Mouse (Mus musculus) hindbrain, embryonic 16.5 days (tissue): ENCODE data around the gene Islr2. TPM values are rescaled to one million over a fixed set of nuclear protein-coding genes. Genes with fewer than 3 reads are reported as not detected.
"Not testable (repeated sequence)": the region's sequence is repeated elsewhere in the genome, so short reads cannot be mapped to it uniquely, and the experiment has no call there.

Source experiments
- ATAC-seq: fragments of 200-750 bp; cut with Nextera tagmentation; 2 replicates; pipeline ENCODE4 v1.8.0; 2017; ENCODE audit warnings: moderate TSS enrichment, moderate library complexity
- H3K27ac ChIP-seq: fragments of 300-500 bp; sonication (generic); 2 replicates; pipeline ENCODE4 v1.5.1; 2014; ENCODE audit warnings: low read depth, mild to moderate bottlenecking, control low read depth, low read length, moderate library complexity
- H3K27me3 ChIP-seq: fragments of 300-500 bp; sonication (generic); replicated peaks from 2 replicates; pipeline ENCODE4 v1.6.1; 2014; ENCODE audit warnings: low read length; ENCODE audit not compliant: control insufficient read depth, insufficient read depth
- H3K36me3 ChIP-seq: fragments of 300-500 bp; sonication (generic); 2 replicates; pipeline ENCODE4 v1.6.1; 2014; ENCODE audit warnings: mild to moderate bottlenecking, low read length, moderate library complexity, mixed read lengths; ENCODE audit not compliant: control insufficient read depth, insufficient read depth
- H3K4me1 ChIP-seq: fragments of 300-500 bp; sonication (generic); 2 replicates; pipeline ENCODE4 v1.6.1; 2014; ENCODE audit warnings: low read depth, low read length; ENCODE audit not compliant: control insufficient read depth, insufficient read depth
- H3K4me2 ChIP-seq: fragments of 300-500 bp; sonication (generic); 2 replicates; pipeline ENCODE4 v1.6.1; 2014; ENCODE audit warnings: mild to moderate bottlenecking, low read length, control low read depth, moderate library complexity
- H3K4me3 ChIP-seq: fragments of 300-500 bp; sonication (generic); 2 replicates; pipeline ENCODE4 v1.5.1; 2014; ENCODE audit warnings: mild to moderate bottlenecking, low read length, control low read depth, moderate library complexity
- H3K9ac ChIP-seq: fragments of 300-500 bp; sonication (generic); 2 replicates; pipeline ENCODE4 v1.6.1; 2014; ENCODE audit warnings: low read depth, mild to moderate bottlenecking, control low read depth, low read length, moderate library complexity
- H3K9me3 ChIP-seq: fragments of 300-500 bp; sonication (generic); 2 replicates; pipeline ENCODE4 v1.6.1; 2014; ENCODE audit warnings: mild to moderate bottlenecking, low read length, moderate library complexity; ENCODE audit not compliant: control insufficient read depth
- WGBS: fragments of 180-500 bp; shearing (Covaris S2); extraction: QIAGEN DNeasy Blood & Tissue Kit; methylation state at CpG from one replicate; pipeline ENCODE4 v1.1.7; 2014; 5-methylcytosine and 5-hydroxymethylcytosine counted together
- polyA plus RNA-seq: library from polyadenylated mRNA; unstranded; fragments of >200 nt; fragmentation: Nextera tagmentation; extraction: Ambion mirVana; gene quantifications from 2 replicates; pipeline ENCODE4 v1.2.1, GENCODE M21; 2015

Gene Islr2
- polyA plus RNA-seq: 13.8 and 21.5 TPM in 2 replicates

DNA sequence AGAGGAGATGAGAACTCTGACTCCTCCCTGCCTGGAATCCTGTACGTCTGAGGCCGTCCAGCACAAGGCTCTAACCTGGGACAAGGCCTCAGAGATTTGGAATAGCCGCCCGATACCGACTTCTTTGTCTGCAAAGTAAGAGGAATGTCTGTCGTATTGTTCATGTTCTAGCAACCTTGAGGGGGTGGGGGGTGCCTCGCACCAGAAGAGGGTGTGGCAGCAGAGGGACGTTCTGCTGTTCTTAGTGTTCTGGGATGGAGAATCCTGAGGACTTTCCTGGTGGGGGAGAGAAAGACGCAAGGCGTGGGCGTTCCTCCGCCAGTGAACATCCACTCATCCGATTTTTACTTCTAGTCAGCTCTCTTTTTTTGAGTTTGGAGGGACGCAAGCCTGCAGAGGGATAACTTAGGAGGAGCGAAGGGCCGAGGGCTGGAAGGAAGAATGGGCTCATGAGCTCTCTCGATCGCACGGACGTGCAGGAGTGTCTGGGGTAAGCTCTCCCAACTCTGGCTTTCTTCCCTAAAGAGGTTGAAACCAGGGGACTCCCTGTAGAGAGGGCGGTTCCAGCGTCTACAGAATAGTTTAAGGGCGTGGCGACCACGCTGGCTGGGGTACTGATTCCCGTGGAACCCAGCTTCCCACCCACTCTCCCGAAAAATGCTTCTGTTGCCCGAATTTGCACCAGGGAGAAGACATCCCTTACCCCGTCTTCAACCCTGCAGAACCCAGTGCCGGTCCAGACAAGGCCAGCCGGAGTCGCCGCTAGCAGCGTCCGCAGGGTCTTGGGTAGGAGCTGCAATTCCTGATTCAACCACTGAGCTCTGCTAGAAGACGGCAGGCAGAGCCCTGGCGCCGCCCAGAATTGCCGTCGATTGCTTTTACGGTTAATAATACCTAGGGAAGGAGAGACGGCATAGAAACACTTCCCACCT is at the start of gene Islr2, which contains the start of gene Islr:
Islr2 (minus strand) TSS at position 804 of the 932 bp plus-strand sequence.
Islr (minus strand) TSS at position 791 of the 932 bp plus-strand sequence.
- H3K9ac ChIP-seq: peak within 1 kb of the TSS; percentile 55
- 2% methylated on average over 42 of the region's 42 CpGs for WGBS
- peak within 1 kb of the TSS; percentile 75 for H3K27ac ChIP-seq
- peaks cover 23% of the 10 kb centered on the region for H3K4me1 ChIP-seq
- no peaks in the 10 kb centered on the region for H3K9me3 ChIP-seq
- peak within 1 kb of the TSS; percentile 72 for H3K4me2 ChIP-seq
- peaks cover 38% of the 10 kb centered on the region for H3K27me3 ChIP-seq
- H3K4me3 ChIP-seq: peak within 1 kb of the TSS; percentile 32
- peak; percentile 53 for ATAC-seq
- H3K36me3 ChIP-seq: no peaks in the 10 kb centered on the region

DNA sequence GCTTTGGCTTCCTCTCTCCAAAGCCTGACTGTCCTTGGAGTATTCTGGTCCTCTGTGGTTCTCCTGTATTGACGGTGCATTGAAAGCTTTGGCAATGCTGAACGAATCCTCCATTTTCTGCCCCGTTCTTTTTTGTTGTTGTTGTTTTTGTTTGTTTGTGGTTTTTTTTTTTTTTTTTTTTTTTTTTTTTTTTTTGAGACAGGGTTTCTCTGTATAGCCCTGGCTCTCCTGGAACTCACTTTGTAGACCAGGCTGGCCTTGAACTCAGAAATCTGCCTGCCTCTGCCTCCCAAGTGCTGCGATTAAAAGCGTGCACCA is 49.6 kb upstream of the Islr2 start:
- H3K4me1 ChIP-seq, ATAC-seq, H3K27me3 ChIP-seq, H3K9me3 ChIP-seq: not testable (repeated sequence)
- WGBS: 72% methylated on average over 5 of the region's 5 CpGs
- peak overlapping the region; percentile 89 for H3K4me3 ChIP-seq
- H3K4me2 ChIP-seq: peak overlapping the region; percentile 65
- peak overlapping the region; percentile 87 for H3K9ac ChIP-seq
- H3K36me3 ChIP-seq: peaks cover 17% of the 10 kb centered on the region
- H3K27ac ChIP-seq: peak overlapping the region; percentile 78

DNA sequence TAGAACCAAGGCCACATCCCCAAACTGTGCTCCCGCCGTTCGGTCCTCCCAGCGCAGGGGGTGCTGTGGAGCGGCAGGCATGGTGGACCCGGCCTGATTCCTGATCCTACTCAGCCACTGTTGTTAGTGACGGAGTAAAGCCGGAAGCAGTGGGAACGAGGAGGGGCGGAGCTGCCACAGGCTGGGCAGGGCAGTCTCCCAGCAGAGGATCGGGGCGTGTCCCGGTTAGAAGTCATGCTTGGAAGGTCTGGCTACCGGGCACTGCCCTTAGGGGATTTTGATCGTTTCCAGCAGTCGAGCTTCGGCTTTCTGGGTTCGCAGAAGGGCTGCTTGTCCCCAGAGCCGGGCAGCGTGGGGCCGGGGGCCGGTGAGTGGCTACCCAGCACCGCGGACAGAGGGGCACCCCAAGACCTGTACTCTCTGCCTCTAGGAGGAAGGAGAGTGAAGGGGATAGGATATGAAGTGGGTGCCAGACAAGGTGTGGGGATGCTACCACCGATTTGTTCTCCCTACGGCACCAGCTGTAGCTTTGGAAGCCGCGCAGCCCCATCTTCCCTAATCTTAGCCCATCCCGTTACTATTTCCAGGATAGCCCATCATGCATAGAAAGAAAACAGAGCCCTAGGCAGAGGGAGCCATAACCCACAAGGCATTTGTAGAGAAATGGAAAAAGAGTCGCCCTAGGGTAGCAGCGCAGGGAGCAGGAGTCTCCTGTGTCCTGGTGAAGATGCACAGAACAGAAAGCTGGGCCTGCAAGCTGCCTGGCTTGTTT is 49.1 kb upstream of the Islr2 start, which contains the start of gene Stoml1:
Stoml1 (plus strand) TSS at position 132 of the 772 bp plus-strand sequence.
- ATAC-seq: peak; percentile 97
- Histone ChIP-seq H3K4me1 (peaks cover 8% of the 10 kb centered on the region), H3K9me3 (no peaks in the 10 kb centered on the region), H3K27ac (peak within 1 kb of the TSS; percentile 78), H3K4me2 (peak within 1 kb of the TSS; percentile 65), H3K36me3 (peaks cover 12% of the 10 kb centered on the region), H3K4me3 (peak within 1 kb of the TSS; percentile 89), H3K9ac (peak within 1 kb of the TSS; percentile 87), H3K27me3 (no peaks in the 10 kb centered on the region)
- under 1% methylated on average over 31 of the region's 31 CpGs for WGBS

DNA sequence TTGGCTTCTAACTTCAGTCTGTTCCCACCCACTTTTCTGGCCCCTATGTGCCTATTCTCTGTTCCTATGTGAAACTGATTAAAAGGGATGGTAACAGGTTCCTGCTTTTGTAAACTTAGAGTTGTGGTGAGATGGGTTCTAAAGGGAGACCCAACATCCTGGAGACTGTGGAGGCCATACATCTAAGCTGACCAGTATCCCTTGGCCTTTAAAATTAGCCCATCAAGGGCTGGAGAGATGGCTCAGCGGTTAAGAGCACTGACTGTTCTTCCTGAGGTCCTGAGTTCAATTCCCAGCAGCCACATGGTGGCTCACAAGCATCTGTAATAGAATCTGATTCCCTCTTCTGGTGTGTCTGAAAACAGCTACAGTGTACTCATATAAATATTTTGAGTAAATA is 46.6 kb upstream of the Islr2 start:
- not testable (repeated sequence) for H3K36me3 ChIP-seq, H3K9ac ChIP-seq, H3K9me3 ChIP-seq, ATAC-seq, H3K4me2 ChIP-seq, H3K27ac ChIP-seq, H3K4me3 ChIP-seq, H3K27me3 ChIP-seq
- WGBS: 87% methylated on average over 1 of the region's 1 CpGs
- peaks cover 16% of the 10 kb centered on the region for H3K4me1 ChIP-seq

DNA sequence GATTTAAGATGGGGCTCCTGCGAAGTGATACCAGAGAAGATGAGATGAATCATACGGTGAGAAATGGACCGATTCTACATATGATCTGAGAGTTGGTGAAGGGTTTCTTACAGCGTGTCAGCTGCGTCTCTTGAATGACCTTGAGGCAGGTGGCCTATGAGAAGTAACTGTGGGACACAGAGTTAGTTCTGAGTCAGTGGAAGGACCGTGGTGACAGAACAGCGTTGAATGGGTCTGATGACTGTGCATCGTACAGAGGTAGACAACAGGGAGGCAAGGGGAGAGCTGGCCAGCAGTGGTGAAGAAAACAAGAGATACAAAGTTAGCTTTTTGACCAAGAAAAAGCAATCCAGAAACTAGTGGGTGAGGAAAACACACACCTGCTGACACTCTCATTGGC is 46.2 kb upstream of the Islr2 start:
- Histone ChIP-seq H3K9ac (no peak overlapping the region), H3K4me1 (peaks cover 16% of the 10 kb centered on the region), H3K27me3 (no peaks in the 10 kb centered on the region), H3K27ac (no peak overlapping the region), H3K36me3 (no peaks in the 10 kb centered on the region), H3K4me2 (peak overlapping the region; percentile 61), H3K4me3 (no peak overlapping the region), H3K9me3 (no peaks in the 10 kb centered on the region)
- ATAC-seq: no peak
- WGBS: 76% methylated on average over 8 of the region's 8 CpGs

DNA sequence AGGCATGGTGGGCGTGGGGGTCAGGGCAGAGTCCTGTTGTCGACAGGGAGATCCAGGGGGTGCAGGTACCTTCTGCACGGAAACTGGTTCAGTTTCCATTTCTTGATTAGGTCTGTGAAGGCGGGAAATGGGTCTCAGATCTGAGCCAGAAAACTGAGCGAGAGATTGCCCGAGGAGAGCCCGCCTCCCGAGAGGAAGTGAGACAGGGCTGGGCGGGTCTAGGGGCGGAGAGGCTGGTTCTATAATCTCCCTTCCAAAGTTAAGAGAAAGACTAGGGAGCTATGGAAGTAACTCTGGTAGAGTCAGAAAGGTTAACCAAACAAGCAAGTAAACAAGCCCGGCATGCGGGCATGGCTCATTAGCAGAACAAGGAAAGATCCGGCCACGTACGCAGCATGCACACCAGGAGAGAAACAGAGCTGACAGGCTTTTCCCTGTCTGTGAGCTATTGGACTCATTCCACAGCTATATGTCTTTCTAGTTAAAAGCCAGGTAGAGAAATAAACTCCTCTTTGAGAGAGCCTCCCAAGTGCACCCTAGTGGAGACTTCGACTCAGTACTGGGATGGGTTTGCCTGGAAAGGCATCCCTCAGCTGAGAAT is 45.6 kb upstream of the Islr2 start, which contains the start of gene Pml:
Pml (minus strand) TSS at position 195 of the 601 bp plus-strand sequence.
- H3K27ac ChIP-seq: peak within 1 kb of the TSS; percentile 73
- 0 out of 2 replicates have a peak, but pooled peaks have one; percentile 29 for ATAC-seq
- peaks cover 12% of the 10 kb centered on the region for H3K4me1 ChIP-seq
- H3K4me2 ChIP-seq: peak within 1 kb of the TSS; percentile 61
- H3K9me3 ChIP-seq: no peaks in the 10 kb centered on the region
- 2% methylated on average over 16 of the region's 16 CpGs for WGBS
- no peaks in the 10 kb centered on the region for H3K27me3 ChIP-seq
- peak within 1 kb of the TSS; percentile 59 for H3K9ac ChIP-seq
- H3K36me3 ChIP-seq: no peaks in the 10 kb centered on the region
- H3K4me3 ChIP-seq: peak within 1 kb of the TSS; percentile 45

DNA sequence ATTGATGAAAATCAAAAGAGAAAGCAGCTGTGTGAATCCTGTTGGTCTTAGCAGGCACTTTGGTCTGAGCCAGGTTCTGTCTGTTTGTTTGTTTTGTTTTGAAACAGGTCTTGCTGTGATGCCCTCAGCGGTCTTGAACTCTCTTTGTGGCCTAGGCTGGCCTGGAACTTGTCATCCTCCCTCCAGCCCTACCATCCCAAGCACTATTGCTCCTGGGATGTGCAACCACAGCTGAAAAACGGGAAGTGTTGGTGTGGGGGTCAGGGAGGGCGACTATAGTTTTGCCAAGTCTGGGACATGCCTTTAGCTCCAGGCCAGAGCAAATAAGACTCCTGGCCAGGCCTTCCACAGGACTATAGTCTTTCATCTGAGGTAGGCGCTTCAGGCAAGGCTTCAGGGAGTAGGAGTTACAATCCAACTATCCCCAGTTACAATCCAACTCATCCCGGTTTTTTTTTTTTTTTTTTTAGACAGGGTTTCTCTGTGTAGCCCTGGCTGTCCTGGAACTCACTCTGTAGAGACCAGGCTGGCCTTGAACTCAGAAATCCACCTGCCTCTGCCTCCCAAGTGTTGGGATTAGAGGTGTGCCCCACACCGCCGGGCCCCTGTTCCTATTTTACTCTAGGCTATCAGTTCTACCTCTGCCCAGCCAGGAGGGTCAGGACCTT is 44.8 kb upstream of the Islr2 start:
- H3K4me2 ChIP-seq: peak overlapping the region; percentile 61
- WGBS: 47% methylated on average over 7 of the region's 7 CpGs
- H3K36me3 ChIP-seq: no peaks in the 10 kb centered on the region
- H3K9me3 ChIP-seq: no peaks in the 10 kb centered on the region
- H3K9ac ChIP-seq: peak overlapping the region; percentile 59
- peaks cover 9% of the 10 kb centered on the region for H3K4me1 ChIP-seq
- no peak for ATAC-seq
- H3K27ac ChIP-seq: no peak overlapping the region
- H3K27me3 ChIP-seq: no peaks in the 10 kb centered on the region
- peak overlapping the region; percentile 45 for H3K4me3 ChIP-seq

DNA sequence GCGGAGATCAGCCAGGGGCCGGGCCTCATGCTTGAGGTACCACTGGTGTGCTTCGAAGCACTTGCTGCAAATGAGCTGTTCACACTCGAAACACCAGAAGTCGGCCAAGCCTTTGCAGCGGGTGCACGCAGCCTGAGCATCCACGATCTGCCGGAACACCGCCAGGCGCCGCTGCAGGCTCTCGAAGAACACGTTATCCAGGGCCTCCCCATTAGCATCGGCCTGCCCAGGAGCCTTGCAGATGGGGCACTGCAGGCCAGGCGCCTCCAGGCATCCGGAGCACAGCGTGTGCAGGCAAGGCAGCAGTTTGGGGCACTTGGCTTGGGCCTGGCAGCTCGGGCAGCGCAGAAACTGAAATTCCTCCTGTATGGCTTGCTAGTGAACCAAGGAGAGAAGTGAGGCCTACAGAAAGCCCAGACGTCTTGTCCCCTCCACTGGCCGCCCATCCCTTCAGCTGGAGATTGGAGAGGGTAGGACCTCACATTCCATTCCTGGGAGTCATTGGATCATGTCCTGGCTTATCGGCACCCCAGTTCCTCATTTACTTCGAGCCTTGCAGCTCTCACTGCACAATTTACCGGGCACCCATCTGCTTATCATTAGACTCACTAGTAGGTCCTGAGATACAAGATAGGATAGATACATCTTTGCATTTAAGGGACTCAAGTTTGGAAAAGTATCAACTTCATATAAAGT is 43.1 kb upstream of the Islr2 start:
- no peaks in the 10 kb centered on the region for H3K36me3 ChIP-seq
- WGBS: 14% methylated on average over 25 of the region's 25 CpGs
- H3K27me3 ChIP-seq: no peaks in the 10 kb centered on the region
- H3K4me1 ChIP-seq: peaks cover 11% of the 10 kb centered on the region
- peak overlapping the region; percentile 13; the same call in 1 of the 2 replicates for H3K4me3 ChIP-seq
- H3K4me2 ChIP-seq: peak overlapping the region; percentile 41
- peak; percentile 87 for ATAC-seq
- peak overlapping the region; percentile 60 for H3K9ac ChIP-seq
- no peaks in the 10 kb centered on the region for H3K9me3 ChIP-seq
- peak overlapping the region; percentile 11; the same call in 1 of the 2 replicates for H3K27ac ChIP-seq
